Mouse (Mus musculus) bone marrow macrophage, adult 2 months (primary cell): ENCODE data around the gene Kansl3.

Source experiments
- CTCF ChIP-seq: IDR thresholded peaks from 2 replicates; pipeline ENCODE4 v1.5.1; 2012; ENCODE audit warnings: low read depth, mild to moderate bottlenecking, low read length, moderate library complexity
- POLR2A ChIP-seq: IDR thresholded peaks from 2 replicates; pipeline ENCODE4 v1.6.1; 2012; ENCODE audit warnings: mild to moderate bottlenecking, low read depth, low read length, borderline replicate concordance

- TF ChIP-seq CTCF (no peak), POLR2A (no peak)
These were observed 70.9 kb downstream of the Kansl3 start for GRCm38 (mm10) chr1:36298107-36298506.
